In genomic region chr3:141111705-141112385, GRCm38 (mm10) we compare ENCODE assay signal across 19 mouse cellular contexts.
"Had no signal": no experiment of that assay in that cellular context is flagged by ENCODE, and none has a peak within 500 bp of the region (broad histone marks: within the 10 kb centered on the region; RNA-seq: fewer than 3 reads in every experiment).

No protein-coding gene starts in this region.

- H3K27me3 ChIP-seq: limb, embryonic 12.5 days; limb, embryonic 15.5 days; midbrain, embryonic 13.5 days had no signal

- H3K4me3 ChIP-seq: limb, embryonic 12.5 days; limb, embryonic 15.5 days; midbrain, embryonic 10.5 days; midbrain, embryonic 13.5 days; myocyte had no signal

- DNase-seq: kidney, adult 11 months; kidney, postnatal 14 days; kidney, postnatal 4 days; left cerebral cortex, postnatal 4 days; liver, postnatal 0 days; lung, embryonic 14.5 days; thymus, adult 2 months; thymus, postnatal 14 days; thymus, postnatal 4 days had no signal

- H3K4me1 ChIP-seq: limb, embryonic 12.5 days; limb, embryonic 15.5 days had no signal

- ATAC-seq: liver, postnatal 0 days; lung, postnatal 0 days; midbrain, embryonic 16.5 days had no signal

- H3K27ac ChIP-seq: limb, embryonic 12.5 days; limb, embryonic 15.5 days; liver, embryonic 14.5 days; macrophage; midbrain, embryonic 10.5 days; midbrain, embryonic 13.5 days had no signal

- H3K9me3 ChIP-seq: limb, embryonic 12.5 days; limb, embryonic 15.5 days; midbrain, embryonic 10.5 days; midbrain, embryonic 13.5 days had no signal

- H3K9ac ChIP-seq: limb, embryonic 12.5 days; limb, embryonic 15.5 days; liver, embryonic 14.5 days; liver, postnatal 0 days; lung, embryonic 14.5 days; midbrain, embryonic 13.5 days had no signal

- H3K36me3 ChIP-seq: limb, embryonic 12.5 days; limb, embryonic 15.5 days; midbrain, embryonic 10.5 days; midbrain, embryonic 13.5 days had no signal

- H3K4me2 ChIP-seq: limb, embryonic 12.5 days; limb, embryonic 15.5 days; liver, embryonic 11.5 days; lung, embryonic 14.5 days; midbrain, embryonic 13.5 days had no signal
